Mouse (Mus musculus): ENCODE data around the gene Thap7. TPM values are rescaled to one million over a fixed set of nuclear protein-coding genes. Genes with fewer than 3 reads are reported as not detected.
A peak's percentile ranks its signal among the peaks of the same experiment; 100 is the strongest.

The Thap7 gene
- polyA plus RNA-seq, 1 experiment from 2014 or later, result 41.0 TPM

DNA sequence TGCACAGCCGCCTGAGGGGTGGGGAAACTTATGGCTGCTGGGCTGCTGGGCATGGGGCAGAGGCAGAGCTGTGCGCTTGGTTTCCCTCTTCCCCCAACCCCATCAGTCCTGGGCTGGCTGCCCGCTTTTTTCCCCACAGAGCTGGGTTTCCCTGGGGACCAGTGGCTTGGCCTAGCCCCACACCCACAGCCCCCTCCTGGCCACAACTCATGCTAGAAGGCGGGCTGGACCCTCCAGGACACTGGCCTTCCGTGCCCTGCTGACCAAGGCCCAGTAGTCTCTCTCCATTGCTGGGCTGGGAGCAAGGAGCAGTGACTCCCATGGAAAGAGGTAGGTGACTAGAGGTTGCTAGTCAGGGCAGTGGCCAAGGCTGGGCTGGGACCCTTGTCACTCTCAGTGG lies 39.8 kb downstream of the Thap7 start:
- 90% methylated on average over 5 of the region's 5 CpGs for WGBS
- no peaks in the 10 kb centered on the region for H3K4me1 ChIP-seq (replicated peaks; ENCODE audit: control insufficient read depth, insufficient read depth)
- H3K4me2 ChIP-seq (replicated peaks; ENCODE audit: low read depth), result no peak overlapping the region
- no peaks in the 10 kb centered on the region for H3K36me3 ChIP-seq (ENCODE audit: control insufficient read depth, insufficient read depth, low read length)
- no peak overlapping the region for H3K9ac ChIP-seq (ENCODE audit: low read length)
- DNase-seq (ENCODE audit: low spot score) (no peak), ATAC-seq (ENCODE audit: low FRiP score, low TSS enrichment) (no peak)
- no peaks in the 10 kb centered on the region for H3K27me3 ChIP-seq (ENCODE audit: control insufficient read depth, insufficient read depth, low read length)
- no peak overlapping the region for H3K4me3 ChIP-seq (ENCODE audit: low read depth, low read length)
- no peak overlapping the region for H3K27ac ChIP-seq (replicated peaks)
- no peaks in the 10 kb centered on the region for H3K9me3 ChIP-seq (ENCODE audit: control insufficient read depth, low read length)
- no peak for TF ChIP-seq EP300 (optimal IDR thresholded peaks at IDR 0.05)
- TF ChIP-seq CTCF (IDR thresholded peaks at IDR 0.05; ENCODE audit: low read depth), result no peak

DNA sequence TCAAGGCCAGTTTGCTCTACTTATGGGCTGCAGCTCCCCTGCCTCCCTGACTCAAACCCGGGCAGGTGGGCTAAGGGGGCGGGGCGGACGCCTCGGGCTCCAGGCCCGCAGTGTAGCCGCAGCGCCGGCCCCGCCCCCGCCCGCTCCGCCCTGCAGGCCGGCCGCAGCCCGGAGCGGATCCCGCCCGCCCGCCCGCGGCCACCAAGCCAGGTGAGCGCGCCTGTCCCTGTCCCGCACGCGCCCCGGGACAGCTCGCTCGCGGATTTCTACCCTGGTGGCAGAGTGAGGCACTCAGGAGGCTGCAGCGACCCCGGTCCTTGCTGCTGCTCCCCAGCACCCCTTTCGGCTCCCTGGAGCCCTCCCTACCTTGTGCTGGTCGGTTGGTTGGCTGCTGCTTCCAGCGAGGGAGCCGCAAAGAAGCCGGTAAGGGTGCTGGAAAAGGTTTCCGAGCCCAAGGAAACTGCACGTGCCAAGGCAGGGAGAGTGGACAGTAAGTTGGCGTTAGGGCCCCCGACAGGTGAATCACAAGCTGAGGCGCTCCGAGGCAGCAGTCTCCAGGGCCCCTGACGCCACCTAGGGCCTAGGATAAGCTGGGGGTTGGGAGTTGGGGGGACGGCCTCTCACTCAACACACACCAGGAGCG lies 41.3 kb downstream of the Thap7 start, which contains the start of gene Aifm3:
Aifm3 (plus strand) TSS at position 143 of the 643 bp plus-strand sequence.
- H3K27ac ChIP-seq (replicated peaks), result no peak within 1 kb of the TSS
- peak within 1 kb of the TSS; percentile 80 for H3K4me2 ChIP-seq (replicated peaks; ENCODE audit: low read depth)
- ATAC-seq (ENCODE audit: low FRiP score, low TSS enrichment) (peak; percentile 75), DNase-seq (ENCODE audit: low spot score) (peak; percentile 67)
- H3K27me3 ChIP-seq (ENCODE audit: control insufficient read depth, insufficient read depth, low read length), result no peaks in the 10 kb centered on the region
- peak within 1 kb of the TSS; percentile 56 for H3K9ac ChIP-seq (ENCODE audit: low read length)
- H3K4me3 ChIP-seq (ENCODE audit: low read depth, low read length), result peak within 1 kb of the TSS; percentile 40
- WGBS, result 2% methylated on average over 29 of the region's 47 CpGs
- no peaks in the 10 kb centered on the region for H3K9me3 ChIP-seq (ENCODE audit: control insufficient read depth, low read length)
- H3K4me1 ChIP-seq (replicated peaks; ENCODE audit: control insufficient read depth, insufficient read depth), result no peaks in the 10 kb centered on the region
- peaks cover 6% of the 10 kb centered on the region; the same call in 1 of the 2 replicates for H3K36me3 ChIP-seq (ENCODE audit: control insufficient read depth, insufficient read depth, low read length)
- TF ChIP-seq EP300 (optimal IDR thresholded peaks at IDR 0.05), result no peak
- no peak for TF ChIP-seq CTCF (IDR thresholded peaks at IDR 0.05; ENCODE audit: low read depth)

DNA sequence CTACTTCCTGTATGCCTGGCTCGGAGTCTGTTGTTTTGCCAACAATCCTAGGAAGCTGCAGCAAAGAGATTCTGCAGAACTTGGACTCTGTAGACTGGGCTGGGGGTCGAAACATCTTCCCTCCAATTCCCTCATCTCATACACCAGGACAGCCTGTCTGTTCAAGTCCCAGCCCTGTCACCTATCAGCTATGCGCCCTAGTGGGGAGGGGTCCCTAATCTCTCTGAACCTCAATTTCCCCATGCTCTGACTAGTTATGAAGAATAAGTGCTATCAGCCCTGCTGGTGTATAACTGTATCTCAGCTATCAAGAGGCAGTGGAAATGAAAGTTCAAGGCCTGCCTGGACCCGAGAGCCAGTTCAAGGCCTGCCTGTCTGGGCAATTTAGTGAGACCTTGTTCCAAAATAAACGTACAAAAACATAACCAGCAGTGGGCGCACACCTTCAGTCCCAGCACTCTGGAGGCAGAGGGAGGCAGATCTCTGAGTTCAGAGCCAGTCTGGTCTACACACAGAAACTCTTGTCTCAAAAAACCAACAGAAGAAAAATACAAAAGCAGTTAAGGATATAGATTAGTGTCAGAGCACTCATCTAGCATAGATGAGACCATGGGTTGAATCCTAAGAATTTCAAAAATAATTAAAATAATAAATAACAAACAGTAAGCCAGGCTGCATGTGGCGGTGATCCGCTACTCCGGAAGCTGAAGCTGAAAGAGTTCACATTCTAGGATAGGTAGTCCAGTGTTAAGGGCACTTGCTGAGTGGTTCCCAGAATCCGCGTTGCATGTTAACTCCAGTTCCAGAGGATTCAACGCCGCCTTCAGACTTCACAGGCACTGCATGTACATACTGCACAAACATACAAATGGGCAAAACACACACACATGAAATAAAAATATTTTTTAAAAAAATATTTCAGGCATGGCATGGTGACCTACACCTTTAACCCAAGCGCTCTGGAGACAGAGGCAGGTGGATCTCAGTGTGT lies 42.2 kb downstream of the Thap7 start:
- Histone ChIP-seq H3K36me3 (ENCODE audit: control insufficient read depth, insufficient read depth, low read length) (peaks cover 8% of the 10 kb centered on the region; the same call in 1 of the 2 replicates), H3K27ac (replicated peaks) (no peak overlapping the region), H3K4me3 (ENCODE audit: low read depth, low read length) (peak overlapping the region; percentile 40), H3K27me3 (ENCODE audit: control insufficient read depth, insufficient read depth, low read length) (no peaks in the 10 kb centered on the region), H3K4me1 (replicated peaks; ENCODE audit: control insufficient read depth, insufficient read depth) (no peaks in the 10 kb centered on the region), H3K9me3 (ENCODE audit: control insufficient read depth, low read length) (no peaks in the 10 kb centered on the region), H3K4me2 (replicated peaks; ENCODE audit: low read depth) (peak overlapping the region; percentile 80), H3K9ac (ENCODE audit: low read length) (peak overlapping the region; percentile 56; the same call in 1 of the 2 replicates)
- TF ChIP-seq EP300 (optimal IDR thresholded peaks at IDR 0.05) (no peak), CTCF (IDR thresholded peaks at IDR 0.05; ENCODE audit: low read depth) (peak; percentile 55)
- ATAC-seq (ENCODE audit: low FRiP score, low TSS enrichment) (no peak), DNase-seq (ENCODE audit: low spot score) (no peak)
- 44% methylated on average over 14 of the region's 14 CpGs for WGBS

DNA sequence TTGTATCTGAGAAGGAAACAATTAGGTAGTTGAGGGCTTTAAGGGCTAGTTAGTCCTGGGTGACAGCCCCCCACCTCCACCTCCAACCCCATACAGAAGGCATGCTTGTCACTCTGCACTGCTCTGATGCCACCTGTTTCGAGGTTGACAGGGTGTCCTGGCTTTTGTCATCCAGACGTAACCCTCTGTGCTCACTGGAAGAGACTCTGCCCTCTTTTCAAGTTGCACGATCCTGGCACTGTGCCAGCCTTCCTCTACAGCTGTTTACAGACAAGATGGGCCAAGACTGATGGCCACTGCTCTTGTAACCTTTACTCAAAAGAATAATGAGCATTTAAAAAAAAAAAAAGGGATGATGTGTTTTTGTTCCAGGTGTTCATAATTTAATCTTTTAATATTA lies 44.4 kb downstream of the Thap7 start:
- H3K27ac ChIP-seq (replicated peaks), result no peak overlapping the region
- TF ChIP-seq CTCF (IDR thresholded peaks at IDR 0.05; ENCODE audit: low read depth) (no peak), EP300 (optimal IDR thresholded peaks at IDR 0.05) (no peak)
- no peaks in the 10 kb centered on the region for H3K27me3 ChIP-seq (ENCODE audit: control insufficient read depth, insufficient read depth, low read length)
- DNase-seq (ENCODE audit: low spot score) (peak; percentile 51), ATAC-seq (ENCODE audit: low FRiP score, low TSS enrichment) (no peak)
- 10% methylated on average over 3 of the region's 3 CpGs for WGBS
- no peaks in the 10 kb centered on the region for H3K9me3 ChIP-seq (ENCODE audit: control insufficient read depth, low read length)
- no peak overlapping the region for H3K9ac ChIP-seq (ENCODE audit: low read length)
- no peak overlapping the region for H3K4me2 ChIP-seq (replicated peaks; ENCODE audit: low read depth)
- no peaks in the 10 kb centered on the region for H3K4me1 ChIP-seq (replicated peaks; ENCODE audit: control insufficient read depth, insufficient read depth)
- H3K36me3 ChIP-seq (ENCODE audit: control insufficient read depth, insufficient read depth, low read length), result peaks cover 8% of the 10 kb centered on the region; the same call in 1 of the 2 replicates
- H3K4me3 ChIP-seq (ENCODE audit: low read depth, low read length), result no peak overlapping the region

DNA sequence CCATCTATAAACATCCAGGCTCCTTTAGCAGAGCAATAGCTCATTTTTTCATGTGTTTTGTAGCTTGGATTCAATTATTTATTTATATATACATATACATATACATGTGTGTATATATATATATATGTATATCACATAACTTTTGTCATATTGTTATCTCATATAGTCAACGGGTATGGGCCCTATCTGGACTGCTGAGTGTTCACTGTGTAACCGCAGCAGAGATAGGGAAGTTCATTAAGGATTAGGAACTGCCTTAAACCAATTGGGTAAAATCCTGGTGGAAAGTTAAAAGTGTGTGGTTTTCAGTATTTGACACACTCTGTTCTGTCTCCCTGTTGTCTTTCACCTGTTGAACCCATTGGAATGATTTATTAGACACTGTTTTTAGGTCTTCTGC lies 49.5 kb downstream of the Thap7 start:
- H3K9me3 ChIP-seq (ENCODE audit: control insufficient read depth, low read length), result no peaks in the 10 kb centered on the region
- no peak for DNase-seq (ENCODE audit: low spot score)
- 66% methylated on average over 2 of the region's 2 CpGs for WGBS
- peaks cover 8% of the 10 kb centered on the region; the same call in 1 of the 2 replicates for H3K36me3 ChIP-seq (ENCODE audit: control insufficient read depth, insufficient read depth, low read length)
- no peak for ATAC-seq (ENCODE audit: low FRiP score, low TSS enrichment)
- H3K9ac ChIP-seq (ENCODE audit: low read length), result no peak overlapping the region
- no peaks in the 10 kb centered on the region for H3K27me3 ChIP-seq (ENCODE audit: control insufficient read depth, insufficient read depth, low read length)
- H3K27ac ChIP-seq (replicated peaks), result no peak overlapping the region
- no peak overlapping the region for H3K4me3 ChIP-seq (ENCODE audit: low read depth, low read length)
- no peak for TF ChIP-seq EP300 (optimal IDR thresholded peaks at IDR 0.05)
- TF ChIP-seq CTCF (IDR thresholded peaks at IDR 0.05; ENCODE audit: low read depth), result no peak
- H3K4me1 ChIP-seq (replicated peaks; ENCODE audit: control insufficient read depth, insufficient read depth), result no peaks in the 10 kb centered on the region
- no peak overlapping the region for H3K4me2 ChIP-seq (replicated peaks; ENCODE audit: low read depth)
